Mouse (Mus musculus): ENCODE measurements around the gene Zfp277. TPM values are rescaled to one million over a fixed set of nuclear protein-coding genes. Genes with fewer than 3 reads are reported as not detected.

Gene Zfp277
- total RNA-seq, 2 experiments from 2014 or later: 18.7 to 19.6 TPM

- TF ChIP-seq CTCF (IDR thresholded peaks at IDR 0.05): no peak
These were observed 172.4 kb downstream of the Zfp277 start for GRCm38 (mm10) chr12:40273339-40273738.

GRCm38 (mm10) chr12:40272710-40273109 is 173.0 kb downstream of the Zfp277 start:
- intact Hi-C loops (cut with DNase I): no loop called here
- no peak overlapping the region for H3K4me3 ChIP-seq
- DNase-seq (ENCODE audit: extremely low spot score in 1 of 2, low spot score in 2 of 2): no peak
- H3K27ac ChIP-seq: no peak overlapping the region
- no peak for TF ChIP-seq CTCF (IDR thresholded peaks at IDR 0.05)

More at GRCm38 (mm10) chr12:40273339-40273738, 172.4 kb downstream of the Zfp277 start:
- Histone ChIP-seq H3K27ac (no peak overlapping the region), H3K4me3 (no peak overlapping the region)
- no peak for DNase-seq (ENCODE audit: extremely low spot score in 1 of 2, low spot score in 2 of 2)
- intact Hi-C loops (cut with DNase I): no loop called here

GRCm38 (mm10) chr12:40268313-40268712 is 177.4 kb downstream of the Zfp277 start:
- no peak for DNase-seq (ENCODE audit: extremely low spot score in 1 of 2, low spot score in 2 of 2)
- TF ChIP-seq CTCF (IDR thresholded peaks at IDR 0.05): no peak
- intact Hi-C loops (cut with DNase I): loop anchor here (5.0 kb wide), 1 partner anchor 59 kb away; no protein-coding TSS in a partner anchor
- Histone ChIP-seq H3K27ac (no peak overlapping the region), H3K4me3 (no peak overlapping the region)

Other genes with a start within 250 kb of the Zfp277 start
- 1 to 10 TPM; 1.5 to 1.7 TPM for gene Lsmem1, start 246.4 kb downstream of the Zfp277 start, total RNA-seq (2021)
- gene Ifrd1, start 197.4 kb downstream of the Zfp277 start, total RNA-seq (2021): 100 to 1,000 TPM; 125 to 134 TPM
- gene Dock4, start 50 bp upstream of the Zfp277 start, total RNA-seq (2021): 100 to 1,000 TPM in 1 of 2 experiments, 10 to 100 TPM in 1; 97.3 to 104 TPM